Mouse (Mus musculus) T-helper 17 cell (primary cell): ENCODE results near the gene Trmt1.

ENCODE experiments used
- in situ Hi-C, 2 experiments: fragments of 300-600 bp; cut with MboI, MseI; formaldehyde crosslinking; loops; 1 replicate in 1 of 2; 2 replicates in 1 of 2; pipeline ENCODE4 v1.15.1; 2025; ENCODE audit warnings: high pct_unique_total_duplicates in 2 of 2

The Trmt1 gene

DNA sequence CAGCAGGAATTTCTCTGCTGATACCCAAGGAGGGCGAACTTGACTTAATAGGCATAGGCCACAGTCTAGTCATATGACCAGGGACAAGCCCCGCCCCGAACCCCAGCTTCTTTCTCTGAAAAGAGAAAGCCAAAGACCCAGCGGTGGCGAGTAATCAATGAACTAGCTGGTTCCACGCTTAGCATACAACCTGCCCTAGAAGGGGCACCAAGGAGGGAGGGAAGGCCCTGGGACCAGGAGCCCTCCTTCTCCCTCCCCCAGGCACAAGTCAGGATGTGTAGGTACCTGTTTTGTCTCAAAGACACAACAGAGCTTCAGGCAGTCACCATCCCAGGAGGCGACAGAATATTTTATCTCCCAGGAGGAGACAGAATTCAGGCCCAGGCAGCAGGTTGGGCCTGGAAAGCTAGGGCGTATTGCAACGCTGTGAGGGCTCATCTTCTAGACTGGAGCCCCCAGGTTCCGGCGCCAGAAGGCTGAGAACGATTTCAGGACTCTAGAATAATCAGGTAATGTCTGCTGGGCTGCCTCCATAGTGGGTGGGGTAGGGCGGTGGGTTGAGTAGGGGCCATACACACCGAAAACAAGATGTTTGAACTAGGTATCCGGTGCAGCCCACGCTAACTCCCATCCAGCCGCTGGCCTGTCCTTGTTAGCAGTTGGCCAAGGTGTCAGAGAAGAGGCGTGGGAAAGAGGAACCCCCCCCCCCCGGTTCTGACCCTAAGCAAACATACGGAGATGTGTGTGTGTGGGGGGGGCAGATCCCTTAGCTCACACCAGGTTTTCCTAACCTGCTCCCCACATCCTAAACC lies at the start of gene Trmt1:
Gene Trmt1 (plus strand): TSS at position 117 of the 812 bp plus-strand sequence.
- in situ Hi-C loops = no loop called here

DNA sequence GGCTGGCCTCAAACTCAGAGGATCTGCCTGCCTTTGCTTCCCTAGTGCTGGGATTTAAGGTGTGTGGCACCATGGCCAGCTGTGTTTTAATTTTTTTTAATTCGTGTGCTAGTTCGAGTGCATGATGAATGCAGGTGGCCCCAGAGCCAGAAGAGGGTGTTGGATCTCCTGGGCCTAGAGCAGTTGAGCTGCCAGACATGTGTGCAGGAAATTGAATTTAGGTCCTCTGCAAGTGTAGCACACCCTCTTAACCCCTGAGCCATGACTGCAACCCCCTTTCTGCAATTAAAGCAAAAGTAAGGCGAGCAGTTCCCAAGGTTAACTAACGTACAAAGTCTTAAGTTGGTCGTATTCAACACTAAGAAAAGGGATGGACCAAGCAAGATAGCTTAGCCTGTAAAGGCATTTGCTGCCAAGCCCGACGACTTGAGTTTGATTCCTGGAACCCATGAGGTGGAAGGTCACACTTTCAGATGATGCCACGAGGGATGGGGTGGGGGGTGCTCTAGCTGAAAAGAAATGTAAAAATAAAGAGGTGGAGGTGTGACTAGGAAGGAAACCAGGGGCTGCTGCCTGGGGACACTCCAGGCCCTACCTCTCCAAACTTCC lies 48.1 kb upstream of the Trmt1 start:
- in situ Hi-C loops = loop anchor here in 1 of 2 experiments (5.0 kb wide), 1 partner anchor 59 kb away; no protein-coding TSS in a partner anchor

DNA sequence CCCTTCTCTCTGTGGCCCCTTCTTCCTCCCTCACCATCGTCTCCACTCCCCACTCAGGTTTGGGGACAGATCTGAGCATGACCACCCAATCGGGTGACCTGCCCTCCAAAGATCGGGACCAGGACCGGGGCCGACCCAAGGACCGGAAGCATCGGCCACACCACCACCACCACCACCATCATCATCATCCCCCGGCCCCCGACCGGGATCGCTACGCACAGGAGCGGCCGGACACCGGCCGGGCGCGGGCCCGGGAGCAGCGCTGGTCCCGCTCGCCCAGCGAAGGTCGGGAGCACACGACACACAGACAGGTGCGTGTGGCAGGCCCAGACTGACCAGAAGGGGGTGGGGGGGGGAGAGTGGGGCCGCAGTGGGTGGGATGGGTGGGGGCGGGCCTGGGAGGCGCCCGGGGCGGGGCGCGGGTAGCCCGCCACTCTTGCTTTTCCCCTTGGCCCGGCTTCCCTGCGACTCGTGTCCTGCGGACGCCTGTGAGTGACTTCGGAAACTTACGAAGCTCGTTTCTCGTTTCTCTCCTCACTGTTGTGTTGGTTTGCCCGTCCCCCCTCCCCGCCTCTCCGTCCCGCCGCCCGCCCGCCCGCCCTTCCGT lies 47.4 kb upstream of the Trmt1 start:
- in situ Hi-C loops = loop anchor here in 1 of 2 experiments (5.0 kb wide), 1 partner anchor 59 kb away; no protein-coding TSS in a partner anchor

DNA sequence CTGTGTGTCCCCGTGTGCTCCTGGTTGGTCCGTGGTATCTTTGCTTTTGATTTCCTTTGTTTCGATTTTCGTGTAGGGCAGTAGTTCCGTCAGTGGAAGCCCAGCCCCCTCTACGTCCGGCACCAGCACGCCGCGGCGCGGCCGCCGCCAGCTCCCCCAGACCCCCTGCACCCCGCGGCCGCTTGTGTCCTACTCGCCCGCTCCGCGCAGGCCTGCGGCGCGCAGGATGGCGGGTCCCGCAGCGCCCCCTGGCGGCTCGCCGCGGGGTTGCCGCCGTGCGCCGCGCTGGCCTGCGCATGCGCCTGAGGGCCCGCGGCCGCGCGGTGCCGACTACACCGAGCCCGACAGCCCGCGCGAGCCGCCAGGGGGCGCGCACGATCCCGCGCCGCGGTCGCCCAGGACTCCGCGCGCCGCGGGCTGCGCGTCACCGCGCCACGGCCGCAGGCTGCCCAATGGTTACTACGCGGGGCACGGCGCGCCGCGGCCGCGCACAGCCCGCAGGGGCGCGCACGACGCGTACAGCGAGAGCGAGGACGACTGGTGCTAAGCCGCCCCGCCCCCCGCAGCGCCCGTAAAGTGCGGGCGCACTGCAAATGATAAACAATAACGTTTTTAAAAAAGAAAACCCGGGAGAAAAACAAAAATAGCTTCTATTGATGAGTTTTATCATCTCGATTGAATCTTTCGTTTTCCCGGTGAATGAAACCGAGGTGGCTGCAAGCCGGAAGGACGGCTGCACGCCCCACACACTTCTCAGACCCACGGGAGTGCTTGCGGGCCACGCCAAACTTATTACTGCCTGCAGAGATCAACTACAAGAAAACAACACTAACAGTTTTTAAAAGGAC lies 46.7 kb upstream of the Trmt1 start:
- in situ Hi-C loops = loop anchor here in 1 of 2 experiments (5.0 kb wide), 2 partner anchors 58 to 437 kb away; no protein-coding TSS in a partner anchor

DNA sequence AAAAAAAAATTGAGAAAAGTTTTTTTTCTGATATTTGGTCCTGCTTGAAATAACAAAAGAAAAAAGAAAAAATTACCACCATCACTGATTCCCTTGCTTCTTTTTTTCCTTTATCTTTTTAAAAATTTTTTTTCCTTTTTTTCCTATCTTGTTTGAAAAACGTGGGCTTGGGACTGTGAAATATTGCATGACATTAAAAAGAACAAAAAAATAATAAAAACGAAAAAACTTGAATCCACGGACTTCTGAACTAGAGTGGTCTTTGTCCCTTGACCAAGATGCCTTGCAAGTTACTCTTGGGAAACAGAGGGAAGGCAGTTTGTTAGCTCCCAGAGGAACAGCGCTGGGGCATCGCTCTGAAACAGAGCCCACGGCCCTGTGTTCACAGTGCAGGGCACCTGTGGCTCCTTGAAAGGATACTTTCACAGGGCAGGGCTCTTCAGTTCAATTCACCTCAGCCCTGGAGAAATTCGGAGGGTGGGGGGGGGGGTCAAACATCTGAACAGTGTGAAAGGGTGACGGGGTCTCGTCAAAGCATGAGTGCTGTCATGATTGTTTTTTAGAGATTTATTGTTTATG lies 46.0 kb upstream of the Trmt1 start:
- in situ Hi-C loops = loop anchor here in 1 of 2 experiments (5.0 kb wide), 1 partner anchor 438 kb away; no protein-coding TSS in a partner anchor

DNA sequence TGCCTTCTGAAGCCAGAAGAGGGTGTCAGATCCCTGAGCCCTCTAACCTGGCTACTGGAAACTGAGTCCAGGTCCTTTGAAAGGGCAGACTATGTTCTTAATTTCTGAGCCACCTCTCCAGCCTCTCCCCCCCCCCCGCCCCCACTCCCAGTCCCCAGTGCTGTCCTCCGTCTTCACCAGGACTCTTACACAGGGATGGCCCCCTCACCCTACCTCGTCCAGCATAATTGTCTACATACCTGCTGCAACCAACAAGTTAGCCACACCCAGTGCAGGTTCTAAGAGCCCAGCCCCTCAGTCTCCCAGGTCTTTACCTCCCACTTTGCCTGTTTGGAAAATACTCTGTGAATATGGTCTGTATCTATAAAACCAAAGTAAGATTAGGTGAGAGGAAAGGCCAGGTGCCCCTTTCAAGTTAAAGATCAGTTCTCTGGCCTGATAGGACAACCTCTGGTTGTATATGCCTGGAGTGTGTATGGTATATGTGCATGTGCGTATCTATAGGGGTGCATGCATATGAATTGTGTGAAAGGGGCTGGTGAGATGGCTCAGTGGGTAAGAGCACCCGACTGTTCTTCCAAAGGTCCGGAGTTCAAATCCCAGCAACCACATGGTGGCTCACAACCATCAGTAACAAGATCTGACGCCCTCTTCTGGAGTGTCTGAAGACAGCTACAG lies 45.4 kb upstream of the Trmt1 start:
- in situ Hi-C loops = loop anchor here in 1 of 2 experiments (5.0 kb wide), 1 partner anchor 438 kb away; no protein-coding TSS in a partner anchor

DNA sequence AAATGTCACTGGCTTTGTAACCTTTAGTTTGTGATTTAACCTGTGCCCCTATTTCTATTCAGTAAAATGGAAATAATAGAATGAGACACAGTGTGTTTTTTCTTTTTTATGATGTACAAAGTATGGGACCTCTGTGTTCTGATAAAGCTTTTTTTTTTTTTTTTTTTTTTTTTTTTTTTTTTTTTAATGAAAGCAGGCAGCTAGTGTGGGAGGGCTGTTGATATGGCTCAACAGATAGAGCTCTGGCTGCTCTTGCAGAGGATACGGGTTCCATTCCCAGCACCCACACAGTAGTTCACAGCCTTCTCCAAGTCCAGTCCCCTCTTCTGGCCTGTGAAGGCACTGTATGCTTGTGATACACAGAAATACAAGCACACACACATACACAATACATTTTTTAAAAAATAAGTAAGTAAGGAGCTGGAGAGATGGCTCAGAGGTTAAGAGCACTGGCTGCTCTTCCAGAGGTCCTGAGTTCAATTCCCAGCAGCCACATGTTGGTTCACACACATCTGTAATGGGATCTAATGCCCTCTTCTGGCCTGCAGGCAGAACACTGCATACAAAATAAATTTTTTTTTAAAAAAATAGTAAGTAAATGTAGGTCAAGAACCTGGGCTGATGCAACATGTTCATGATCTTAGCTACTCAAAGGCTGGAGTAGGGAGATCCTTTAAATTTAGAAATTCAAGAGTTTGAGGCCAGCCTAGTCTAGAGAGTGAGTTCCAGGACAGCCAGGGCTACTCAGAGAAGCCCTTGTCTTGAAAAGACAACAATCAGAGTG lies 44.3 kb upstream of the Trmt1 start:
- in situ Hi-C loops = loop anchor here in 1 of 2 experiments (5.0 kb wide), 1 partner anchor 439 kb away; no protein-coding TSS in a partner anchor

DNA sequence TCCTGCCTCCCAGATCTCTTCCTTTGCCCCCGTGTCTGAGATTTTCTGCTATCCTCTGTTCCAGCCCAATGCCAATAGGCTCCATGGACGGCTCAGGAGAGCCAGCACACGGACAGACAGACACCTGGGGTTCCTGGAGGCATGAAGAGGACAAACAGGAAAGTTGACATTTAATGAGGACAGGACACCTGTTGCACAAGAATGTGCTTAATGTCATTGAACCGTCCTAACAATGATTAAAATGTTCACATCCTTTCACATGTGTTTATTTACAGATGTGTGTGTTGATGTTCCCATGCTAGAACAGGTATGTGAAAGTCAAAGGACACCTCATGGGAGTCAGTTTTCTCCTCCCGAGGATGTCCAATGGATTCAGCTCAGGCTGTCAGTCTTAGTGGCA lies 43.1 kb upstream of the Trmt1 start:
- in situ Hi-C loops = loop anchor here in 1 of 2 experiments (5.0 kb wide), 1 partner anchor 441 kb away; no protein-coding TSS in a partner anchor

DNA sequence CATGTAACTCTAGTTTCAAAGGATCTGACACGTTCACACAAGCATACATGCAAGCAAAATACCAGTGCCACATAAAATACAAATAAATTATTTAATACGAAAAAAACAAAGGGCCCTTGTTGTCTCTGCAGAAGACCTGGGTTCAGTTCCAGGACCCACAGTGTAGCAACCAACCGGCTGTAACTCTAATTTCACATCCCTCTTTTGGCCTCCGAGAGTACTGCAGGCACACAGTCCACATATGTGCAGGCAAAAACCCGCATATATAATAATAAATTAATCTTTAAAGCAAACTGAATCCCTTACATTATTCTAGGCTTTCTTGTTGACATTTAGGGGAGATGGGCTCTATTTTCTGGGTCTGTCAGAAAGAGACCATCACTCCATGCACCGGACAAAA lies 39.3 kb upstream of the Trmt1 start:
- in situ Hi-C loops = no loop called here

DNA sequence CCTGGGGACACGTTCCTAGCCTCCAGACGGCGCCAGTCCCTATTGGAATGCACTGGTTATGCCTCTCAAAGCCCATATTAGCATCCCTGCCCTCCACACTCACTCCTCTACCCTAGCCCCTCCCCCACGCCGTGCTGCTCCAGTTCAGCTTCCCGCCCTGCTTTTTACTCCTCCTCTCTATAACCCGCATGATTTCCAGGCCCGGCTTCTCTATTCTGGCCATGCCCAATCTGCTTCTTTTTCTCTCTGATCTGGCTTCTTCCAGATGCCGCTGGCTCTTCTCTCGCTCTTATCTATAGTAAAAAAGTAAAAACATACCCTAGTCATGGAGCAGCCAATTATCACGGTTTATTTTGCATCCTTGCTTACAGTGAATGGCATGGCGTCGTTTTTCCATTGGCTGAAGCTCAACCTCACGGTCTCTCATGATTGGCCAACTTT lies 38.6 kb upstream of the Trmt1 start:
- in situ Hi-C loops = no loop called here

DNA sequence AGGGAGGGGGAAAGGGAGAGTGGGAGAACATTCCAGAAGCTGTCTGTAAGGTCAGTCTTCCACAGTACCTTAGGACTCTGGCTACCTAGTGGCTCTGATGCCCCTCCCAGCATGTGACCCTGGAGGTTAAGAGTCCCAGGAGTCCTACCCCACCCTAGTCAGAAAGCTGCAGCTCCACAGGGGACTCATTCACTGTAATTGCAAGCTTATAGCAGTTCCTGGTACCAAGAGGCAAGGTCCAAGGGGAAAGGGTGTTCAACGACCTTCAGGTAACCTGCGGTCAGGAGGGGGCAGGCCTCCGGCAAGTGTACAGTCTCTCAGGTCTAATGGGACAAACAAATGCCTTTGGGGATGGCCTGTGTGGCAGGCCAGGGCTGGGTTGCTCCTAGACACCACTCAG lies 35.9 kb upstream of the Trmt1 start:
- in situ Hi-C loops = no loop called here

DNA sequence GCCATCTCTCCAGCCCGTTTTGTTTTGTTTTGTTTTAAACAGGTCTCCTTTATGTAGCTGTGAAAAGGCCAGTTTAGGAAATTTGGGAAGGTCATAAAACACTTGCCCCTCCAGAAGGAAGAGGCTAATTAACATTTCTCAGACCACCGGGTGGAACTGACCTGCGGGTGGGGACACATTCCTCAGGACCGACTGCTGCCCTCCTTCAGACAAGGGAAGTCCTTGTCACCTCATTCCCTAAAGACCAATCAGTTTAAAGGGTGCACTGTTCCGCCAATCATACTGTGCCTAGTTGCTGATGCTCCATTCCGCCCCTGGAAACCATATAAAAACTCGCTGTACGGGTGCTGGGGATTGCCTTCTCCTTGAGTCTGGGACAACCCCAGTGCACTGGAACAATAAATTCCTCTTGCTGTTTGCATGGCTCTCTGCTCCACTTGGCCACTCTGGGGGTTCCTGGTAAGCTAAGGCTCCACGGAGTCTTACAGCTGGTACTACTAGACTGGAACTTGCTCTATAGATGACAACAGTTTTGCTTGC lies 32.9 kb upstream of the Trmt1 start:
- in situ Hi-C loops = no loop called here

DNA sequence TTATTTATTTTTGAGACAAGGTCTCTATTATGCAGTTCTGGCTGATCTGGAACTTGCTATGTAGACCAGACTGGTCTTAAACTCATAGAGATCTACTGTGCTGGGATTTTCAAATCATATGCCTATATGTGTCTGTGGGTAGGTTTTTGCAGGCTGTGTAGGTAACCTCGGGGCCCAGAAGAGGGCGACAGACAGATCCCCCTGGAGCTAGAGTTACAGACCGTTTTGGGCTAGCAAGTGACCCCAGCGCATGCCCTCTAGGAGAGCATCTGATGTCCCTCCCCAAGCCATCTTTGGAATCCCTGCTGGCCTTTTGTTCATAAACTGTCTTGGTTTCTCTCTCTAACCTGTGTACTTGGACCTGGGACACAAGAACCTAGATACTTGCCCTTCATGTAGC lies 31.5 kb upstream of the Trmt1 start:
- in situ Hi-C loops = no loop called here

DNA sequence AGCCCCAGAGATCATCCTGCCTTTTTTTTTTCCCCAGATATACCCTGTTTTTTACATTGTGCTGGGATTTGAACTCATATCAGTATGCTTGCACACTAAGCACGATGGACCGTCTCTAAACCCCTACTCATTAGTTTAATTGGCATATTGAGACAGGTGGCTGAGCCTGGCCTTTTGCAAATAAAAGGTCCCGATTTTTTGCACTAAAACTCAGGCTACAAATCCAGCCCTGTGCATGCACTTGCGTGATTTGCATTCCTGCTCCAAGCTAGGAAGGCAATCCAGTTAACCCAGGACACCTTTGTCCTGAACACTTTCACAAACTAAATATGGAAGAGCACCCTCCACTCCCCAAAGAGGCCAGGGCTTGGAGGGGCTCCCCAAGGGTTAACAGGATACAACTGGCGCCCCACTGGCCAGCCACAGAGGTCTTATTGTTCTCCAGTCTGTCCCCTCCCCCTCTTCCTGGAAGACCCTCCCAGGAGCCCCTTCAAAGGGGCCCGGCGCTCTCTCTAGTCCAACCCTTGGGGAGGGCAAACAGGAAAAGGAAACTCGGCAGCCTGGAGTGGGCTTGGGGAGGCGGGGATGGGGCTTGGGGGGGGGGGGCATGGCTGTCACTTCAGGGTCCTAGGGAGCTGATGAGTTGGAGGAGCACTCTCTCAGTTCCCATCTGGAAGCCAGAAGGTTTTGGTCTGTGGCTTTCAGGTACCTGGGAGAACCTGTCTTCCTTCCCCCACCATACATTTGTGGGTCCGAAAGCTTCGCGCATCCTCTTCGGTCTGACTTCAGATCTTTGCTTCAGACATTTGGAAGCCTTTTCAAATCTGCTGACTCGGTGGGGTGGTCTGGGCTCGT lies 30.5 kb upstream of the Trmt1 start:
- in situ Hi-C loops = no loop called here

DNA sequence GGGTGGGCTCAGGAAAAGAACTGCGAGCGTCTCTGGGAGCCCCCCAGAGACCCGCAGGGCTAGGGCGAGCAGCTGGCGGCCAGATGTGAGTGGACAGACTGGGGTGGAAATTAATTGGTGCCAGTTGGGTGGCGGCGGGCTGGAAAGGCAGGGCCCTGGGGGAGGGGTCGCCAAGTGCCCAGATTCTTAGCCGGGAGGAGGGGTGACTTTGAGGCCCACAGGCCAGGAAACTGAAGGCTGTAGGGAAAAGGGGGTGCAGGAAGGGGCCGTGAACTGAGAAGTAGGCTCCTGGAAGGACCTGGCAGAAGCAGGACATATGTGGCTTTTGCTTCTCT lies 29.9 kb upstream of the Trmt1 start:
- in situ Hi-C loops = no loop called here

DNA sequence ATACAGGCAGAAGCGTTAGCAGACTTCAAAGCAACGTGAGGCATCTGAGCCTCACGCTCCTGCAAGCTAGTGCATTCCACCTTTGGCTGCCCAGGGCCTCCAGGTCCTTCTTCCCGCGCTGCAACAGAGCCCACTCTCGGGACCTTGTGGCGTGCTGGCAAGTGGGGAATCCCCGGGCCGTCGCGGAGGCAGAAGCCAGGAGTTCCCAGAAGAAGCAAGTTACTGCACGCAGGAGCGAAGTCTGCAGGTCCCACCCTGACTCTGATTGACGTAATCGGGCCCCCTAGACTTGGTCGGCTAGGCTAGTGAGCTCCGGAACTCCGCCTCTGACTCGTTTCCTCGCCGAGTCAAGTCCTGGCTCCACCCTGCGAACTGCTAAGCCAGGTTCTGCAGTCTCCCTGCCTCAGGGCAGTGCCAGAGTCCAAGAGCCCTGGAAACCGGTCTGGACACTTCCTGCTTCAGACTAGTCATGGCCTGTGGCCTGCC lies 29.4 kb upstream of the Trmt1 start:
- in situ Hi-C loops = no loop called here

DNA sequence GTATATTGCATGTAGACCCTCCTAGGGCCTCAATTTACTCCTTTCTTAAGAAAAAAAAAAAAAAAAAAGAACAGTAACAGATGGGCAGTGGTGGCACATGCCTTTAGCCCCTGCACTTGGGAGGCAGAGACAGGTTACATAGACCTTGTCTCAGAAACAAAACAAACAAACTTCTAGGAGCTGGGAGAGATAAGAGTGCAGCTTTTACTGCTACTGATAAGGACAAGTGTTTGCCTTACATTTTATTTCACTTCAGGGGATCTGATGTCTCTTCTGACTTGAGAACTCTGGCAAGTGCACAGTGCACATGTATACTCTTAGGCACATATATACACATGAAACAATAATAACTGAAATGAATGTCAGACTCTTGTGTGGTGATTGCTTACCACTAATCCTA lies 28.9 kb upstream of the Trmt1 start:
- in situ Hi-C loops = no loop called here

DNA sequence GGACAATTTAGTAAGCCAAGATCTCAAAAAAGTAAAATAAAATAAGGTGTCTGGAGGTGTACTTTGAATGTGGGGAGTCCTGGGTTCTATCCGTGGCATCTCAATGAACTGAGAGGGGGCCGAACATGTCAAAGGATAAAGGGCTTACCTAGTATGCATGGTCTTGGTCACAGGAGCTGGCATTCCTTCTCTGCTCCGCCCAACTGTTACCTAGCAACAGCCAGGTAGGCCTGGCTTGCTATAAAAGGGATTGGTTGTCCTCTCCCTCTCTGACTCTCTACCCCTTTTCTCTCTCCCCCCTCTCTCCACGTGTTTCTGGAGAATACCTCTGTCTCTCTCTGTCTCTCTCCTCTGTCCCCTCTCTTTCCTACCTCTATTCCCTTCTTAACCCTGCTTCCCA lies 28.4 kb upstream of the Trmt1 start:
- in situ Hi-C loops = no loop called here
